Mouse (Mus musculus): ENCODE measurements around the gene Efs.

DNA sequence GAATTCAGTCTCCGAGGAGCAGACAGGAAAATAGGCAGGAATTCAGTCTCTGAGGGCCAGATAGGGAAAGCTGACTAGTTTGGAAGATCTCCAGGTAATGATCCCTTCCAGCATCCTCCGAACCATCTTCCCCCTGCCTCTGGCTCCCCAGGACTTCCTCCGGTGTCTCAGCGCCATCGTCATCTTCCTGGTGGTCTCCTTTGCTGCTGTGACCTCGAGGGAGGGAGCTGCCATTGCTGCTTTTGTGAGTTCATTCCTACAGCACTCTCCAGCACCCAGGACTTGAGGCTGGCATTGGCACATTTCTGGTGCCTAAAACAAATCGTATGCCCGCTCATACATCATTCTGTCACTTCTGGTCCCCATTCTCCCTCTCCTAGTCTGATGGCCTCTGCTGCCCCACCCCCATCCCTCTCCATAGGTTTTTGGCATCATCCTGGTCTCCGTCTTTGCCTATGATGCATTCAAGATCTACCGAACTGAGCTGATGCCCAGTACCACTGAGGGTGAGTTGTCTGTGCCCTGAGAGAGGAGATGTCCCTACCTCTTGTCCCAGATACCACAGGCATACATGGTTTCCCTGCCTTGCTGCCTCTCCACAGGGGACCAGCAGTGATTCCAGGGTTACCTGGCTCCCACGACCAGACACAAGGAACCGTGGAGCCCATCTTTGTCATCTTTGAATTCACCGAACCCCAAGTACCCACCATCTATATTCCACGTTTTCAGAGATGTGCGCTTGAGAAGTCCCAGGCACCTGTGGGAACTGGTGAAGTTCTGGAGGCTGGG is 12.7 kb upstream of the Efs start:
- TF ChIP-seq POLR2A (IDR thresholded peaks at IDR 0.05; ENCODE audit: insufficient read depth, low read length) (no peak), EP300 (IDR thresholded peaks at IDR 0.05; ENCODE audit: insufficient read depth, low read depth, low read length) (no peak), CTCF (IDR thresholded peaks at IDR 0.05; ENCODE audit: low read depth, low read length) (no peak)
